Mouse (Mus musculus): ENCODE measurements around the gene Mut.

The Mut gene

GRCm38 (mm10) chr17:40934420-40935231 is at the start of gene Mut, which contains the start of gene Cenpq:
Gene Mut (plus strand): TSS chr17:40934685.
Gene Cenpq (minus strand): TSS chr17:40935047.
- peak; percentile 99 for DNase-seq (ENCODE audit: low spot score)

- peak; percentile 39 for DNase-seq (ENCODE audit: low spot score)
Observed at GRCm38 (mm10) chr17:40885155-40885554, 49.3 kb upstream of the Mut start.

GRCm38 (mm10) chr17:40887849-40888536 is 46.5 kb upstream of the Mut start:
- no peak for DNase-seq (ENCODE audit: low spot score)

GRCm38 (mm10) chr17:40896863-40897262 is 37.6 kb upstream of the Mut start:
- no peak for DNase-seq (ENCODE audit: low spot score)

- no peak for DNase-seq (ENCODE audit: low spot score)
Observed at GRCm38 (mm10) chr17:40899783-40900363, 34.6 kb upstream of the Mut start.

- no peak for DNase-seq (ENCODE audit: low spot score)
Observed at GRCm38 (mm10) chr17:40903345-40903744, 31.1 kb upstream of the Mut start.

GRCm38 (mm10) chr17:40904056-40904597 is 30.4 kb upstream of the Mut start:
- DNase-seq (ENCODE audit: low spot score), result no peak

GRCm38 (mm10) chr17:40904721-40905154 is 29.7 kb upstream of the Mut start:
- no peak for DNase-seq (ENCODE audit: low spot score)

GRCm38 (mm10) chr17:40914250-40914649 is 20.2 kb upstream of the Mut start, which contains the start of gene Glyatl3:
Gene Glyatl3 (minus strand): TSS chr17:40914350.
- DNase-seq (ENCODE audit: low spot score), result no peak

- DNase-seq (ENCODE audit: low spot score), result no peak
Observed at GRCm38 (mm10) chr17:40915499-40915898, 19.0 kb upstream of the Mut start.

- no peak for DNase-seq (ENCODE audit: low spot score)
Observed at GRCm38 (mm10) chr17:40933985-40934384, 500 bp upstream of the Mut start.

- no peak for DNase-seq (ENCODE audit: low spot score)
Observed at GRCm38 (mm10) chr17:40948518-40948917, 14.0 kb downstream of the Mut start.

- no peak for DNase-seq (ENCODE audit: low spot score)
Observed at GRCm38 (mm10) chr17:40977914-40978313, 43.4 kb downstream of the Mut start.

GRCm38 (mm10) chr17:40992102-40992501 is 57.6 kb downstream of the Mut start:
- no peak for DNase-seq (ENCODE audit: low spot score)

Measured in urinary bladder, postnatal 14 days (tissue).